Mouse (Mus musculus) lung, postnatal 0 days (tissue): ENCODE measurements around the gene Fem1a. TPM values are rescaled to one million over a fixed set of nuclear protein-coding genes. Genes with fewer than 3 reads are reported as not detected.

Experiments used
- ATAC-seq: fragments of 200-750 bp; cut with Nextera tagmentation; 2 replicates; pipeline ENCODE4 v1.8.0; 2017; ENCODE audit warnings: moderate library complexity
- DNase-seq: peaks from one replicate; pipeline ENCODE4 v3.0.0-alpha.2; 2016; ENCODE audit warnings: low spot score
- H3K27ac ChIP-seq: fragments of 300-500 bp; sonication (generic); 2 replicates; pipeline ENCODE4 v1.5.1; 2014; ENCODE audit warnings: antibody characterized with exemption, mild to moderate bottlenecking, low read length, mixed read lengths
- H3K27me3 ChIP-seq: fragments of 300-500 bp; sonication (generic); replicated peaks from 2 replicates; pipeline ENCODE4 v1.6.1; 2014; ENCODE audit warnings: low read length, mixed read lengths; ENCODE audit not compliant: insufficient read depth
- H3K36me3 ChIP-seq: fragments of 300-500 bp; sonication (generic); 2 replicates; pipeline ENCODE4 v1.6.1; 2014; ENCODE audit warnings: low read length, mixed read lengths; ENCODE audit not compliant: insufficient read depth
- H3K4me1 ChIP-seq: fragments of 300-500 bp; sonication (generic); 2 replicates; pipeline ENCODE4 v1.6.1; 2014; ENCODE audit warnings: antibody characterized with exemption, low read depth, low read length, mixed read lengths; ENCODE audit not compliant: insufficient read depth
- H3K4me2 ChIP-seq: fragments of 300-500 bp; sonication (generic); replicated peaks from 2 replicates; pipeline ENCODE4 v1.6.1; 2014; ENCODE audit warnings: low read depth, mild to moderate bottlenecking, low read length, moderate library complexity, mixed read lengths
- H3K4me3 ChIP-seq: fragments of 300-500 bp; sonication (generic); 2 replicates; pipeline ENCODE4 v1.5.1; 2014; ENCODE audit warnings: low read depth, low read length
- H3K9ac ChIP-seq: fragments of 300-500 bp; sonication (generic); replicated peaks from 2 replicates; pipeline ENCODE4 v1.6.1; 2014; ENCODE audit warnings: low read depth, mild to moderate bottlenecking
- H3K9me3 ChIP-seq: fragments of 300-500 bp; sonication (generic); 2 replicates; pipeline ENCODE4 v1.6.1; 2016; ENCODE audit warnings: low read length, mixed read lengths
- CTCF ChIP-seq: IDR thresholded peaks from 2 replicates; pipeline ENCODE4 v1.5.1; 2016; ENCODE audit warnings: antibody characterized with exemption, mild to moderate bottlenecking
- EP300 ChIP-seq: IDR thresholded peaks from 2 replicates; pipeline ENCODE4 v1.6.1; 2016; ENCODE audit warnings: antibody characterized with exemption, mild to moderate bottlenecking, control low read depth
- WGBS: fragments of 180-500 bp; shearing (Covaris S2); extraction: QIAGEN DNeasy Blood & Tissue Kit; methylation state at CpG from one replicate; pipeline ENCODE4 v1.1.7; 2014; 5-methylcytosine and 5-hydroxymethylcytosine counted together
- polyA plus RNA-seq: library from polyadenylated mRNA; unstranded; fragments of >200 nt; fragmentation: Nextera tagmentation; extraction: Ambion mirVana; gene quantifications from 2 replicates; pipeline ENCODE4 v1.2.1, GENCODE M21; 2015

Fem1a gene
- polyA plus RNA-seq, 1 experiment from 2014 or later = 8.4 TPM

DNA sequence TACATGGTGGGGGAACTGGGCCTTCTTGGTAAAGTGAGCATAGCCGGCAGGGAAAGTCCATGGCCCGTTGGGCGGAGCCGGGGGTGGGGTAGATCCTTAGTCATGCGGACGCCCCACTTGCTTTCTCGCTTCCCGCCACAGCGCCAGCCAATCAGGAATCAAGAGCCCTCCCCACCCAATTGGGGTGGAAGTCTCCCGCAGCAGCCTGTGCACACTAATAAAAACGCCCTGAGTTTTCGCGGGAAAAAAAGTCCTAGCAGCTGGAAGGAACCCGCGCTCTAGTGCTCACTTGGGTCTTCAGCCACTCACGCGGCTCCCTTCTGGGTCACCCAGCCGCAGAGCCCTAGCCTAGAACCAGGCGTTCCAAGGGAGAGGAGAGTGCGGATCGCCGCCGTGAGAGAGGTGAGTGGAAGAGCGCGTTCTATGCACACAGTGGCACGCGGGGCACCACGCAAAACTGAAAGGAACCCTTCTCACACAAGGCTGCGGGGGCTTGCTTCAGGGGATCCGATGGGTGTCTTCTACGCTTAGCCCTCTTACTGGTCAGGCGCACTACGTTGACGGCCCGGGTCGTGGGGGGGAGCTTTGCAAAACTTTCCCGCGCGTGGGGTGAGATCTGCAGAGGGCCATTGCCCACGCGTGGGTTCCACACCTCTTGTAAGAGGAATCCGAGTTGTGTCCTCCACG lies 46.7 kb downstream of the Fem1a start, which contains the start of gene Uhrf1:
Gene Uhrf1, plus strand, starts transcription at position 162 of the 687 bp plus-strand sequence.
- H3K4me2 ChIP-seq = peak within 1 kb of the TSS; percentile 99
- WGBS = 2% methylated on average over 43 of the region's 43 CpGs
- no peaks in the 10 kb centered on the region for H3K27me3 ChIP-seq
- peak within 1 kb of the TSS; percentile 36 for H3K9ac ChIP-seq
- H3K36me3 ChIP-seq = no peaks in the 10 kb centered on the region
- TF ChIP-seq EP300 (no peak), CTCF (no peak)
- H3K4me1 ChIP-seq = peaks cover 16% of the 10 kb centered on the region
- ATAC-seq (peak; percentile 49), DNase-seq (peak; percentile 83)
- peak within 1 kb of the TSS; percentile 38; the same call in 1 of the 2 replicates for H3K27ac ChIP-seq
- peak within 1 kb of the TSS; percentile 69 for H3K4me3 ChIP-seq
- H3K9me3 ChIP-seq = no peaks in the 10 kb centered on the region

DNA sequence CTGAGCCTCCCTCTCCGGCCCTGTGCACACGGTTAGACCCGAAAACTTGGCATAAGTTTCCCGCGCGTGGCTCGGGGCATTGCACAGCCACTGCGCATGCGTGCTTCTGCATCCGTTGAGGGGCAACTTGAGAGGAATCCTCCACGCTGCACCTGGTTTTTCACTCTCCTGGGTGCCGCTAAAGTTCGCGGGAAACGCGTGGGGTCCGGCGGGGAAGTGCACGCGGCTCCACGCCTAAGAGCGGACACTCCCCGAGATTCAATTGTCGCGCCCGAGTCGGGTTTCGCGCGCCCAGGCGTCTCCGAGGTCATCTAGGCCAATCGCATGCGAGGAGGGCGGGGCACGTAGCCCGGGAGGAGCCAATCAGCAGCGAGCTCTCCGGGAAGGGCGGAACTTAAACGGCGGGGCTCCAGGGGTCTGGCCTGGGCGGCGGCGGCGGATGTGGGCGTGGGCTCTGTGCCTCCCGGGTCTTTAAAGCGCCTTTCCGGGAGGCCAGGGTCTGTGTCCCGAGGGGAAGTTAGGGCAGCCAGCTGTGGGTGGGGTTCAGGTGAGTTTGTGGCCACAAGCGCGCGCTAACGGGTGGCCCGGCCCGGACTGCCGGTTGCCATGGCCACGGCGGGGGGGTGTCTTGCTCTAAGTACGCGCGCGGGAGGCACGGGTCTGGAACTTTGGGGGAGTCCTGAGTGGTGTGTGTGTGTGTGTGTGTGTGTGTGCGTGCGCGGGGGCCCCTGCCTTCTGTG lies 47.4 kb downstream of the Fem1a start:
- no peaks in the 10 kb centered on the region for H3K9me3 ChIP-seq
- H3K27ac ChIP-seq = peak overlapping the region; percentile 38; the same call in 1 of the 2 replicates
- ATAC-seq = peak; percentile 97
- H3K4me3 ChIP-seq = peak overlapping the region; percentile 69
- peak; percentile 97 for DNase-seq
- H3K9ac ChIP-seq = peak overlapping the region; percentile 36
- 0% methylated on average over 67 of the region's 68 CpGs for WGBS
- H3K4me2 ChIP-seq = peak overlapping the region; percentile 99
- peaks cover 17% of the 10 kb centered on the region for H3K4me1 ChIP-seq
- H3K36me3 ChIP-seq = no peaks in the 10 kb centered on the region
- no peaks in the 10 kb centered on the region for H3K27me3 ChIP-seq
- no peak for TF ChIP-seq EP300
- TF ChIP-seq CTCF = no peak

DNA sequence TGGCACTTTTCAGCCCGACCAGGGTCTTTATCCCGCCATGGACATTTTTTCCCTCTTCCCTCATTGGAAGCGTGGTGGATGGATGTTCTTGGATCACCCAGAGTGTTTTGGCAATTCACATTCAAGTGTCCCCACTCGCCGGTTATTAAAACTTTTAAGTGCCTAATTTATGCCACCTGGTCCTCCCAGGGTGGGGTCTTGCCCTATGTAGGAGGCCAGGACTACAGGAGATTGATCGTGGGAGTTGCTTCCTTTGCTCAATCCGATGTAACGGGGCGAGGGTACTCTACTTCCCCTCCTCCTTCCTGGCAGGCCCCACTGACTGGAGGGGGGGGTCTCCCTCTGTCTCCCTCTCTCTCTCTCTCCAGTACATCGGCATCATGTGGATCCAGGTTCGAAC lies 48.1 kb downstream of the Fem1a start:
- ATAC-seq (no peak), DNase-seq (no peak)
- TF ChIP-seq CTCF (no peak), EP300 (no peak)
- WGBS = 7% methylated on average over 10 of the region's 11 CpGs
- peaks cover 17% of the 10 kb centered on the region for H3K4me1 ChIP-seq
- no peaks in the 10 kb centered on the region for H3K27me3 ChIP-seq
- peak overlapping the region; percentile 69 for H3K4me3 ChIP-seq
- H3K9ac ChIP-seq = peak overlapping the region; percentile 36; the same call in 1 of the 2 replicates
- no peaks in the 10 kb centered on the region for H3K9me3 ChIP-seq
- H3K4me2 ChIP-seq = peak overlapping the region; percentile 99
- no peak overlapping the region for H3K27ac ChIP-seq
- H3K36me3 ChIP-seq = no peaks in the 10 kb centered on the region

DNA sequence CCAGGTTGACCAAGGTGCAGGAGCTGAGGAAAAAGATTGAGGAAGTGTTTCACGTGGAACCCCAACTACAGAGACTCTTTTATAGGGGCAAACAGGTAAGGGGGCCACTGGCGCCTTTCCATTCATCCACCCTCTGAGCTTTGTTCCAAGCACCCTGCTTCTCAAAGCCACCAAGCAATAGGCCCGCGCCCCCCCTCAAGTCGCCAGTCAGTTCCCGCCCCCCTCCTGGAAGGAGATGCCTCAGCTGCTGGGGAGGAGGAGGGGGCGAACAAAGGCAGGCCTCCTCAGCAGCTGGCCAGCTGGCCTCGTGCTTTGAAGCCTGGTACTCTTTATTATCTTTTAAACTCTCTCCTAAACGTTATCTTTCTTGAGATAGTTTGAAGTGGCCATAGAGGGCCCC lies 48.5 kb downstream of the Fem1a start:
- ATAC-seq (no peak), DNase-seq (no peak)
- TF ChIP-seq EP300 = no peak
- TF ChIP-seq CTCF = no peak
- Histone ChIP-seq H3K27me3 (no peaks in the 10 kb centered on the region), H3K36me3 (no peaks in the 10 kb centered on the region), H3K4me3 (no peak overlapping the region), H3K27ac (no peak overlapping the region), H3K9me3 (no peaks in the 10 kb centered on the region), H3K4me1 (peaks cover 17% of the 10 kb centered on the region), H3K9ac (no peak overlapping the region), H3K4me2 (peak overlapping the region; percentile 99)
- WGBS = 21% methylated on average over 9 of the region's 9 CpGs

DNA sequence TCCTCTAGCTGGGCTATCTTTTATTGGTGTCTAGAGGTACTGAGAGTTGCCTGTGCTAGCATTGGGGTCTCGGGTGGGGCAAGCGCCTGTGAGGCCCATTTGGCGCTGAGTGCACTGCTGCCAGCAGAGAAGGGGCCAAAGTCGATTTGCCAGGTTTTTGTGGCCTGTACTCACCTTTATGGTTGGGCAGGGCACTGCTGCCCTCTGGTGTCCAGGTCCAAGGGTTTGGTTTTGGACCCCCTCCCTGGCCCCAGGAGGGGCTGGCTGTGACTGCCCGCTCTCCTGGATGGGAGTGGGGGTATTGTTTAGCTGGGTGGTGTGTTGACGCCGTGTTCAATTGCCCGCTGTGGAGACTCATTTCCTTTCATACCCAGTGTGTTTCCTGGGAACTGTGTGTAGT lies 49.2 kb downstream of the Fem1a start:
- no peak for ATAC-seq
- peak; percentile 65 for TF ChIP-seq CTCF
- TF ChIP-seq EP300 = no peak
- Histone ChIP-seq H3K4me1 (peaks cover 17% of the 10 kb centered on the region), H3K9ac (no peak overlapping the region), H3K27me3 (no peaks in the 10 kb centered on the region), H3K4me2 (no peak overlapping the region), H3K27ac (no peak overlapping the region), H3K4me3 (no peak overlapping the region), H3K36me3 (no peaks in the 10 kb centered on the region), H3K9me3 (no peaks in the 10 kb centered on the region)
- DNase-seq = no peak
- WGBS = 57% methylated on average over 8 of the region's 8 CpGs

DNA sequence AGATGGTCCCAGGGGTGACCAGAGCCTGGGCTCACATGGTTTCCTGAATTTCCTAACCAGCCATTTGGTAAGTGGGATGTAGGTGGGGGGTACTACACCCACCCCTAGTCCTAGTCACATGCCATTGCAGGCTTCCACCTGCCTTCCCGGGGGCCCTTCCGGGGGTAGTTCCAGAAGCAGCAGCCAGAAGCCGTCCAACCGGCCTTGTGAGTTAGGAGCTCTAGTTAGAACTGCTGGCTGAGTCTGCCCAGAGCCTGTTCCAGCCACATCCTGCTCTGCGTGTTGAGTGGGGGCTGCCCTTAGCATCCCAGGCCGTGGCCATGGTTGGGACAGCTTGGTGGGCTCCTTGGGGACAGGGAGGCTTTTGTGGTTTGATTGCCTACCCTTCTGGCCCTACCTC lies 51.5 kb downstream of the Fem1a start:
- no peaks in the 10 kb centered on the region for H3K27me3 ChIP-seq
- DNase-seq (peak; percentile 45), ATAC-seq (peak; percentile 9)
- peaks cover 17% of the 10 kb centered on the region for H3K4me1 ChIP-seq
- no peak overlapping the region for H3K9ac ChIP-seq
- no peak overlapping the region for H3K4me2 ChIP-seq
- H3K4me3 ChIP-seq = no peak overlapping the region
- no peak for TF ChIP-seq CTCF
- TF ChIP-seq EP300 = no peak
- H3K9me3 ChIP-seq = no peaks in the 10 kb centered on the region
- peak overlapping the region; percentile 57; the same call in 1 of the 2 replicates for H3K27ac ChIP-seq
- H3K36me3 ChIP-seq = no peaks in the 10 kb centered on the region
- 48% methylated on average over 6 of the region's 6 CpGs for WGBS
